Mouse (Mus musculus): ENCODE measurements around the gene Sct. TPM values are rescaled to one million over a fixed set of nuclear protein-coding genes. Genes with fewer than 3 reads are reported as not detected.

Gene Sct
- total RNA-seq, 1 experiment = 31.9 TPM

- peaks cover 39% of the 10 kb centered on the region for H3K36me3 ChIP-seq (ENCODE audit: control insufficient read depth, insufficient read depth, low read length, poor library complexity, severe bottlenecking)
- H3K27ac ChIP-seq (ENCODE audit: insufficient read depth, low read depth, low read length, poor library complexity, severe bottlenecking) = no peak overlapping the region
- peak overlapping the region; percentile 94 for H3K9ac ChIP-seq (ENCODE audit: insufficient read depth, low read depth, low read length, poor library complexity, severe bottlenecking)
- no peak for DNase-seq (ENCODE audit: low read depth, low spot score)
- in situ Hi-C loops (cut with MboI; ENCODE audit: low sequenced_read_pairs in 2 of 2, unreplicated experiment in 2 of 2) = no loop called here
- H3K9me3 ChIP-seq (ENCODE audit: control insufficient read depth, insufficient read depth, low read depth, low read length) = no peaks in the 10 kb centered on the region
- H3K4me3 ChIP-seq (ENCODE audit: insufficient read depth in 1 of 2, low read depth in 1 of 2, low read length in 2 of 2, poor library complexity in 1 of 2, severe bottlenecking in 1 of 2) = peak overlapping the region; percentile 76 to 84; a peak in 3 of 4 replicates
- no peak for TF ChIP-seq ZC3H11A (IDR thresholded peaks at IDR 0.05; ENCODE audit: borderline replicate concordance, low read depth, low read length)
- TF ChIP-seq MAFK (IDR thresholded peaks at IDR 0.05; ENCODE audit: insufficient read depth, low read depth, low read length) = no peak
- TF ChIP-seq HCFC1 (IDR thresholded peaks at IDR 0.05; ENCODE audit: borderline replicate concordance, insufficient read depth, low read length) = no peak
- no peak for TF ChIP-seq CHD2 (IDR thresholded peaks at IDR 0.05; ENCODE audit: low read depth, low read length)
- no peak for TF ChIP-seq ZNF384 (IDR thresholded peaks at IDR 0.05; ENCODE audit: low read depth, low read length)
- H3K4me1 ChIP-seq (ENCODE audit: control insufficient read depth in 2 of 2, insufficient read depth in 2 of 2, low read length in 2 of 2, poor library complexity in 1 of 2) = peaks cover 2 to 9% of the 10 kb centered on the region in 2 experiments; a peak in 2 of 4 replicates
Measured at GRCm38 (mm10) chr7:141326546-141327446, 47.9 kb upstream of the Sct start.

GRCm38 (mm10) chr7:141324686-141325085 lies 45.8 kb upstream of the Sct start:
- Histone ChIP-seq H3K4me1 (ENCODE audit: control insufficient read depth in 2 of 2, insufficient read depth in 2 of 2, low read length in 2 of 2, poor library complexity in 1 of 2) (peaks cover 3 to 9% of the 10 kb centered on the region in 2 experiments; a peak in 3 of 4 replicates), H3K36me3 (ENCODE audit: control insufficient read depth, insufficient read depth, low read length, poor library complexity, severe bottlenecking) (peaks cover 46% of the 10 kb centered on the region), H3K9ac (ENCODE audit: insufficient read depth, low read depth, low read length, poor library complexity, severe bottlenecking) (no peak overlapping the region), H3K27ac (ENCODE audit: insufficient read depth, low read depth, low read length, poor library complexity, severe bottlenecking) (no peak overlapping the region), H3K9me3 (ENCODE audit: control insufficient read depth, insufficient read depth, low read depth, low read length) (no peaks in the 10 kb centered on the region), H3K4me3 (ENCODE audit: insufficient read depth in 1 of 2, low read depth in 1 of 2, low read length in 2 of 2, poor library complexity in 1 of 2, severe bottlenecking in 1 of 2) (no peak overlapping the region)
- TF ChIP-seq ZC3H11A (IDR thresholded peaks at IDR 0.05; ENCODE audit: borderline replicate concordance, low read depth, low read length) (peak; percentile 5; the same call in 1 of the 2 replicates), MAFK (IDR thresholded peaks at IDR 0.05; ENCODE audit: insufficient read depth, low read depth, low read length) (no peak)
- in situ Hi-C loops (cut with MboI; ENCODE audit: low sequenced_read_pairs in 2 of 2, unreplicated experiment in 2 of 2) = no loop called here
- no peak for DNase-seq (ENCODE audit: low read depth, low spot score)

GRCm38 (mm10) chr7:141319446-141319845 lies 40.5 kb upstream of the Sct start:
- Histone ChIP-seq H3K9me3 (ENCODE audit: control insufficient read depth, insufficient read depth, low read depth, low read length) (no peaks in the 10 kb centered on the region), H3K27ac (ENCODE audit: insufficient read depth, low read depth, low read length, poor library complexity, severe bottlenecking) (no peak overlapping the region), H3K4me3 (ENCODE audit: insufficient read depth in 1 of 2, low read depth in 1 of 2, low read length in 2 of 2, poor library complexity in 1 of 2, severe bottlenecking in 1 of 2) (no peak overlapping the region), H3K4me1 (ENCODE audit: control insufficient read depth in 2 of 2, insufficient read depth in 2 of 2, low read length in 2 of 2, poor library complexity in 1 of 2) (peaks cover 3% of the 10 kb centered on the region in 2 experiments; a peak in 2 of 4 replicates), H3K36me3 (ENCODE audit: control insufficient read depth, insufficient read depth, low read length, poor library complexity, severe bottlenecking) (peaks cover 55% of the 10 kb centered on the region), H3K9ac (ENCODE audit: insufficient read depth, low read depth, low read length, poor library complexity, severe bottlenecking) (no peak overlapping the region)
- in situ Hi-C loops (cut with MboI; ENCODE audit: low sequenced_read_pairs in 2 of 2, unreplicated experiment in 2 of 2) = no loop called here
- DNase-seq (ENCODE audit: low read depth, low spot score) = no peak
- TF ChIP-seq ZC3H11A (IDR thresholded peaks at IDR 0.05; ENCODE audit: borderline replicate concordance, low read depth, low read length) (no peak), CHD2 (IDR thresholded peaks at IDR 0.05; ENCODE audit: low read depth, low read length) (no peak), HCFC1 (IDR thresholded peaks at IDR 0.05; ENCODE audit: borderline replicate concordance, insufficient read depth, low read length) (no peak), MAFK (IDR thresholded peaks at IDR 0.05; ENCODE audit: insufficient read depth, low read depth, low read length) (no peak), ZNF384 (IDR thresholded peaks at IDR 0.05; ENCODE audit: low read depth, low read length) (no peak)

DNA sequence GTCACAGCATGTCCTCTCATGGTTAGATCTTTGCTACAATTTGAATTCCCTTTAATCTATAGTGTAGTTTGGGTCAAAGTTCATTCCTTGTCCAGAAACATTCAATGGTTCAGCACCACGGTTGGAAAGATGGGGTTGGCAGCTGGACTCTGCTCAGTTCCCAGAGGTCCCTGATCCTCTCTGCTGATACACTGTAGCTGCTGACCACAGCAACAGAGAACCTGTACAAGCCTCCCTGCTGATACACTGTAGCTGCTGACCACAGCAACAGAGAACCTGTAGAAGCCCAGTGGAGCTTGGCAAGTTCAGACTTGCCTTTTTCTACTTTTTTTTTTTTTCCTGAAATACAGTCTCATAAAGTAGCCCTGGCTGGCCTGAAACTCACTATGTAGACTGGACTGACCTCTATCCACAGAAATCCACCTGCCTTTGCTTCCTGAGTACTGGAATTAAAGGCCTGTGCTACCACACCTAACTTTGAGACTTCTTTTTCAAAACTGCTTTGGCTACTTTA lies 38.7 kb upstream of the Sct start:
- peaks cover 50% of the 10 kb centered on the region for H3K36me3 ChIP-seq (ENCODE audit: control insufficient read depth, insufficient read depth, low read length, poor library complexity, severe bottlenecking)
- no peak overlapping the region for H3K4me3 ChIP-seq (ENCODE audit: insufficient read depth in 1 of 2, low read depth in 1 of 2, low read length in 2 of 2, poor library complexity in 1 of 2, severe bottlenecking in 1 of 2)
- no peaks in the 10 kb centered on the region for H3K9me3 ChIP-seq (ENCODE audit: control insufficient read depth, insufficient read depth, low read depth, low read length)
- peaks cover 3% of the 10 kb centered on the region in 2 experiments; a peak in 2 of 4 replicates for H3K4me1 ChIP-seq (ENCODE audit: control insufficient read depth in 2 of 2, insufficient read depth in 2 of 2, low read length in 2 of 2, poor library complexity in 1 of 2)
- no peak for DNase-seq (ENCODE audit: low read depth, low spot score)
- in situ Hi-C loops (cut with MboI; ENCODE audit: low sequenced_read_pairs in 2 of 2, unreplicated experiment in 2 of 2) = no loop called here
- no peak overlapping the region for H3K27ac ChIP-seq (ENCODE audit: insufficient read depth, low read depth, low read length, poor library complexity, severe bottlenecking)
- TF ChIP-seq MAFK (IDR thresholded peaks at IDR 0.05; ENCODE audit: insufficient read depth, low read depth, low read length) (no peak), ZC3H11A (IDR thresholded peaks at IDR 0.05; ENCODE audit: borderline replicate concordance, low read depth, low read length) (no peak), HCFC1 (IDR thresholded peaks at IDR 0.05; ENCODE audit: borderline replicate concordance, insufficient read depth, low read length) (no peak), ZNF384 (IDR thresholded peaks at IDR 0.05; ENCODE audit: low read depth, low read length) (no peak), CHD2 (IDR thresholded peaks at IDR 0.05; ENCODE audit: low read depth, low read length) (no peak)
- no peak overlapping the region for H3K9ac ChIP-seq (ENCODE audit: insufficient read depth, low read depth, low read length, poor library complexity, severe bottlenecking)
